Mouse (Mus musculus): ENCODE results near the gene H2afj. TPM values are rescaled to one million over a fixed set of nuclear protein-coding genes. Genes with fewer than 3 reads are reported as not detected.

The H2afj gene
- polyA plus RNA-seq, 1 experiment from 2014 or later, result 121 TPM

- H3K4me2 ChIP-seq (replicated peaks), result no peak overlapping the region
- 86% methylated on average over 4 of the region's 4 CpGs for WGBS
- H3K27ac ChIP-seq, result peak overlapping the region; percentile 32; the same call in 1 of the 2 replicates
- H3K4me1 ChIP-seq (replicated peaks), result 0 out of 2 replicates have a peak, but pooled peaks cover 2% of the 10 kb centered on the region
- H3K36me3 ChIP-seq, result no peaks in the 10 kb centered on the region
- no peak for ATAC-seq
- H3K27me3 ChIP-seq, result no peaks in the 10 kb centered on the region
- no peak overlapping the region for H3K4me3 ChIP-seq (replicated peaks)
- no peaks in the 10 kb centered on the region for H3K9me3 ChIP-seq
- H3K9ac ChIP-seq (replicated peaks), result no peak overlapping the region
These were observed 44.3 kb downstream of the H2afj start for GRCm38 (mm10) chr6:136852348-136852747.

GRCm38 (mm10) chr6:136852762-136853161 is 44.7 kb downstream of the H2afj start:
- WGBS, result 59% methylated on average over 3 of the region's 3 CpGs
- Histone ChIP-seq H3K27me3 (no peaks in the 10 kb centered on the region), H3K4me2 (replicated peaks) (no peak overlapping the region), H3K36me3 (no peaks in the 10 kb centered on the region), H3K9me3 (no peaks in the 10 kb centered on the region), H3K4me1 (replicated peaks) (0 out of 2 replicates have a peak, but pooled peaks cover 5% of the 10 kb centered on the region), H3K27ac (peak overlapping the region; percentile 32; the same call in 1 of the 2 replicates), H3K9ac (replicated peaks) (no peak overlapping the region), H3K4me3 (replicated peaks) (no peak overlapping the region)
- ATAC-seq, result no peak

- Histone ChIP-seq H3K36me3 (no peaks in the 10 kb centered on the region), H3K27me3 (no peaks in the 10 kb centered on the region), H3K9ac (replicated peaks) (no peak overlapping the region), H3K4me3 (replicated peaks) (no peak overlapping the region), H3K4me1 (replicated peaks) (0 out of 2 replicates have a peak, but pooled peaks cover 5% of the 10 kb centered on the region), H3K27ac (no peak overlapping the region), H3K9me3 (no peaks in the 10 kb centered on the region), H3K4me2 (replicated peaks) (no peak overlapping the region)
- 93% methylated on average over 11 of the region's 11 CpGs for WGBS
- ATAC-seq, result no peak
These were observed 46.3 kb downstream of the H2afj start for GRCm38 (mm10) chr6:136854361-136854781.

DNA sequence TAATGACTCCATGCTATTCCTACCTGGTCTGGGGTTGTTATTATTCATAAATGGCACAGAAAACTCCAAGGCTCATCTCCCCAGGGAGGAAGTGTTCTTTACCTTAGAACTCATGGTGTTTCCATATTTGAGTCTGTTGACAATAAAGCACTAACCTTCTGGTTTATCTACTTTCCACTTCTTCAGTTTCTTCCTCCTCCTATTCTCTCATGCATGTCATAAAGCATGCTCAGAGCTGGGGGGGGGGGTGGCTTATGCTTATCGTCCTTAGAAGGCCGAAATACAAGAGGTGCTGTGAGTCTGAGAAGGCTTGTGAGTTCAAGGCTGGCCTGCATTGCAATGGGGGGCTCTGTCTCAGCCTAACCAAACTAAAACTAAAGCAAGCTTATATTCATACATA is 47.1 kb downstream of the H2afj start:
- Histone ChIP-seq H3K36me3 (no peaks in the 10 kb centered on the region), H3K4me2 (replicated peaks) (no peak overlapping the region), H3K9me3 (no peaks in the 10 kb centered on the region), H3K27me3 (no peaks in the 10 kb centered on the region), H3K4me3 (replicated peaks) (no peak overlapping the region), H3K4me1 (replicated peaks) (0 out of 2 replicates have a peak, but pooled peaks cover 5% of the 10 kb centered on the region), H3K9ac (replicated peaks) (no peak overlapping the region), H3K27ac (no peak overlapping the region)
- no peak for ATAC-seq
- 82% methylated on average over 2 of the region's 2 CpGs for WGBS

DNA sequence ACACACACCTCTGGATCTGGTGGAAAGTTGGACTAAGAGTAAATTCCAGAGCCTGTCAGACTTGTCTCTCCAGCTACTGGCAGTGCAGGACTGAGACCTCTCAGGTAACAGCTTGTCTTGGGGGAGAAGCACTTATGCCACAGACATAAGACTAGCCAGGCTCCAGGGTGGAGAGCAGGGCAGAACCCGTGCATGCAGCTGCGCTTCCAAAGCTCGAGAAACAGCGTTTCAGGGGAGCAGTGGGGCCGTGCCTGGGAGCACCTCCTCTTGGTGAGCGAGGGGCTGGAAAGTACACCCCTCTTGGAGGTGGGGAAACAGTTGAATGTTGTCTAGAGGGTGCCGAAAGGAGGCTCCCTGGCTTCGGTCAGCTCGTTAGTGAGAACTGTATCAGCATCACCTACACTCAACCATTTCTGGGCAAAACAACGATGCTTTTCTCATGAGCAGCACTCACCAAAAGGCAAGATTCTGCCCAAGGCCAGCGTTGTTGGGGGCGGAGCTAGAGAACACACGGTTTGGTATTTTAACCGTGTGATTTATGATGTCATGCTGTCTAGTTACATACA is 48.1 kb downstream of the H2afj start:
- Histone ChIP-seq H3K27me3 (no peaks in the 10 kb centered on the region), H3K4me2 (replicated peaks) (no peak overlapping the region), H3K9me3 (no peaks in the 10 kb centered on the region), H3K27ac (no peak overlapping the region), H3K36me3 (no peaks in the 10 kb centered on the region), H3K4me1 (replicated peaks) (0 out of 2 replicates have a peak, but pooled peaks cover 5% of the 10 kb centered on the region), H3K4me3 (replicated peaks) (no peak overlapping the region), H3K9ac (replicated peaks) (no peak overlapping the region)
- 75% methylated on average over 14 of the region's 14 CpGs for WGBS
- no peak for ATAC-seq

- no peak within 1 kb of the TSS for H3K27ac ChIP-seq
- no peak for ATAC-seq
- 83% methylated on average over 18 of the region's 18 CpGs for WGBS
- H3K9ac ChIP-seq (replicated peaks), result no peak within 1 kb of the TSS
- H3K4me3 ChIP-seq (replicated peaks), result no peak within 1 kb of the TSS
- H3K4me2 ChIP-seq (replicated peaks), result no peak within 1 kb of the TSS
- H3K4me1 ChIP-seq (replicated peaks), result 0 out of 2 replicates have a peak, but pooled peaks cover 5% of the 10 kb centered on the region
- no peaks in the 10 kb centered on the region for H3K9me3 ChIP-seq
- no peaks in the 10 kb centered on the region for H3K36me3 ChIP-seq
- no peaks in the 10 kb centered on the region for H3K27me3 ChIP-seq
These were observed 49.3 kb downstream of the H2afj start, which contains the start of gene Art4 for GRCm38 (mm10) chr6:136857186-136857872. Gene Art4 (minus strand): TSS chr6:136857733.

DNA sequence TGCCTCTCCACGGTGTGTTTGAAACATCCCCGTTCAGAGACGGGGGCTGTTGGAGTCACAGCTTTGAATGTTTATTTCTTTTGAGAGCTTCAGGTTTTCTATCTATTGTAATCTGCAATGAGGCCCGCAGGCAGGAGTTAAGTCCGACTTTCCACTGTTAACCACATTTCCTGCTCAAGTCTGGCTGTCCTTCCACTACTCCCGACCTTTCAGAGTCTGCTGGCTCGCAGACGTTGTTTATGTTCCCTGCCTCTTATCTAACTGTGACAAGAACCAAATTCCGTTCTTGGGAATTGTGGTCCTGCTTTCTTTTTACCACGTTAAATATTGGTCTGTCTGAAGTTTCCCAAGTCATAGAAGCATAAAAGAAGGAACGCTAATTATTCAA is 49.8 kb downstream of the H2afj start:
- Histone ChIP-seq H3K4me2 (replicated peaks) (no peak overlapping the region), H3K9me3 (no peaks in the 10 kb centered on the region), H3K27me3 (no peaks in the 10 kb centered on the region), H3K9ac (replicated peaks) (no peak overlapping the region), H3K4me1 (replicated peaks) (0 out of 2 replicates have a peak, but pooled peaks cover 3% of the 10 kb centered on the region), H3K4me3 (replicated peaks) (no peak overlapping the region), H3K27ac (no peak overlapping the region), H3K36me3 (no peaks in the 10 kb centered on the region)
- WGBS, result 74% methylated on average over 11 of the region's 11 CpGs
- ATAC-seq, result no peak

- 0 out of 2 replicates have a peak, but pooled peaks cover 3% of the 10 kb centered on the region for H3K4me1 ChIP-seq (replicated peaks)
- no peaks in the 10 kb centered on the region for H3K9me3 ChIP-seq
- H3K4me2 ChIP-seq (replicated peaks), result no peak overlapping the region
- H3K27me3 ChIP-seq, result no peaks in the 10 kb centered on the region
- H3K36me3 ChIP-seq, result no peaks in the 10 kb centered on the region
- 83% methylated on average over 8 of the region's 8 CpGs for WGBS
- H3K27ac ChIP-seq, result no peak overlapping the region
- H3K9ac ChIP-seq (replicated peaks), result no peak overlapping the region
- no peak overlapping the region for H3K4me3 ChIP-seq (replicated peaks)
- no peak for ATAC-seq
These were observed 50.4 kb downstream of the H2afj start for GRCm38 (mm10) chr6:136858420-136858819.

Small RNA genes within 50 kb of the gene (microRNA-seq; reads per million reads assigned to microRNA genes)
- not detected for gene Gm44364

Other genes with a start within 250 kb of the H2afj start
- 0.24 and 0.47 TPM in 2 replicates for gene Plbd1, start 146.3 kb upstream of the H2afj start, polyA plus RNA-seq (2015; fragmentation: Nextera tagmentation; extraction: Ambion mirVana)
- 0.50 and 1.0 TPM in 2 replicates for gene Gucy2c, start 26.5 kb upstream of the H2afj start, polyA plus RNA-seq (2015; fragmentation: Nextera tagmentation; extraction: Ambion mirVana)
- gene Hist4h4, start 3.8 kb upstream of the H2afj start, polyA plus RNA-seq (2015; fragmentation: Nextera tagmentation; extraction: Ambion mirVana), result 1.1 TPM in 2 replicates
- 1.4 and 1.7 TPM in 2 replicates for gene BC049715, start 19.4 kb downstream of the H2afj start, polyA plus RNA-seq (2015; fragmentation: Nextera tagmentation; extraction: Ambion mirVana)
- 89.8 and 92.5 TPM in 2 replicates for gene Wbp11, start 20.0 kb downstream of the H2afj start, polyA plus RNA-seq (2015; fragmentation: Nextera tagmentation; extraction: Ambion mirVana)
- 0.35 and 0.40 TPM in 2 replicates for gene Smco3, start 27.2 kb downstream of the H2afj start, polyA plus RNA-seq (2015; fragmentation: Nextera tagmentation; extraction: Ambion mirVana)
- gene Art4, start 49.5 kb downstream of the H2afj start, polyA plus RNA-seq (2015; fragmentation: Nextera tagmentation; extraction: Ambion mirVana), result 0.08 and 0.16 TPM in 2 replicates
- gene Mgp, start 67.6 kb downstream of the H2afj start, polyA plus RNA-seq (2015; fragmentation: Nextera tagmentation; extraction: Ambion mirVana), result 2.7 TPM in 2 replicates
- gene Erp27, start 113.9 kb downstream of the H2afj start, polyA plus RNA-seq (2015; fragmentation: Nextera tagmentation; extraction: Ambion mirVana), result not detected in 2 replicates
- gene Pde6h, start 115.6 kb downstream of the H2afj start, polyA plus RNA-seq (2015; fragmentation: Nextera tagmentation; extraction: Ambion mirVana), result not detected in 2 replicates
- 12.0 and 13.0 TPM in 2 replicates for gene Arhgdib, start 133.7 kb downstream of the H2afj start, polyA plus RNA-seq (2015; fragmentation: Nextera tagmentation; extraction: Ambion mirVana)

All from midbrain, embryonic 13.5 days (tissue).